Mouse (Mus musculus) frontal cortex, postnatal 10 days (tissue): Measurements from ENCODE around the gene Man1c1.
A peak's percentile ranks its signal among the peaks of the same experiment; 100 is the strongest.

Experiments used
- DNase-seq, 2 experiments: peaks; one replicate each; pipeline ENCODE4 v3.0.0; 2022; ENCODE audit warnings: low spot score in 2 of 2, mixed read lengths in 1 of 2

The Man1c1 gene

DNA sequence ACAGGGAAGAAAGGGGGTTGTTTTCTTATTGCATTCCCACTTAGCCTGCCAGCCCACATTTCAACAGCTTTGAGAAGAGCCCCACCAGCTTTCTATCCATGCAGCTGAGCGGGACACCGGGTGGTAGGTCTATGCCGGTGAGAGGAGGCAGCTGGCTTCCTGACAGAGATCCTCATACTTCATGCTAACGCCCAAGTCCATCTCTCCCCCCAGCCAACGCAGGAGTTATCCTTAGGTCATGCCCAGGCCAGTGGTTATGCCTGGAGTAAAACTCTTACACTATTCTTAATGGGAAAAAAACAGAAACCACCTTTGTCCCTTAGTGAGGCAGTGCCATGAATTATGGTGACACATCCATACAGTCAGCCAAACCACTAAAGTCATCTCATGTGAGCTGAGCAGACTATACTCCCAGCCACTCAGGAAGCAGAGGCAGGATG, 66.0 kb downstream of the Man1c1 start:
- DNase-seq, result no peak

DNA sequence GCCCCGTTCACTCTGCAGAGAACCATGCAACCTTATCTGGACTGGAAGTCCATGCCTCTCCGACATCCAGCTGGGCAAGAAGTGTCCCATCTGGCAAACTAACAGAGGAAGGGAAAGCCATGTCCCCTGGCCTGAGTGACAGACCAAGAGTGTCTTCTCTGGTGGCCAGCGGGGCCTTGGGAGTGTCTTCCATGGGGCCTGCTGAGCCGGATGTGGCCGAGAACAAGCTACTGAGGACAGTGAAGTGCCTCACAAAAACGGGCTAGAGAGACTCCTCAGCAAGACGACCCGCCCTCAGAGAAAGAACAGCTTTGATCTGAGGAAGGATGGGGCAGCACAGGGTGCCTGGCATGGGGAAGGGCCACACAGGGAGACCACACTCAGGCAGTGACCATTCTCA, 67.7 kb downstream of the Man1c1 start:
- DNase-seq, result no peak

DNA sequence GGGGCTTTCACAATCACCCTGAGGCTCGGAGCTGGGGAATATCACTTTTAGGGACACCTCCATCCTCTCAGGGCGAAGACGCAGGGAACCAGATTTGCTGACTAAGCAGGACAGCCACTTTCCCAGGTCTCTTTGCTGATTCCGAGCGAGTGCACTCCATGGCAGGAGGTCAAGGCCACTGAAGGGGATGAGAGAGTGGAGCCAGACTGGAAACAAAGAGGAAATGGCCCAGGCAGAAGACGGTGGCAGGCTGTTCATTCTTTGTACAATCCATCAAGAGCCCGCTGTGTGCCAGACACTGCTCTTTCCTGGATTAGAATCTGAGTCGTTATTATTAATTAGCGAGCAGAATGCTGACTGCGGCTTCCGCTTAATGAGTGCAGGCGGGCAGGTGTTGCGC, 70.1 kb downstream of the Man1c1 start:
- no peak for DNase-seq

DNA sequence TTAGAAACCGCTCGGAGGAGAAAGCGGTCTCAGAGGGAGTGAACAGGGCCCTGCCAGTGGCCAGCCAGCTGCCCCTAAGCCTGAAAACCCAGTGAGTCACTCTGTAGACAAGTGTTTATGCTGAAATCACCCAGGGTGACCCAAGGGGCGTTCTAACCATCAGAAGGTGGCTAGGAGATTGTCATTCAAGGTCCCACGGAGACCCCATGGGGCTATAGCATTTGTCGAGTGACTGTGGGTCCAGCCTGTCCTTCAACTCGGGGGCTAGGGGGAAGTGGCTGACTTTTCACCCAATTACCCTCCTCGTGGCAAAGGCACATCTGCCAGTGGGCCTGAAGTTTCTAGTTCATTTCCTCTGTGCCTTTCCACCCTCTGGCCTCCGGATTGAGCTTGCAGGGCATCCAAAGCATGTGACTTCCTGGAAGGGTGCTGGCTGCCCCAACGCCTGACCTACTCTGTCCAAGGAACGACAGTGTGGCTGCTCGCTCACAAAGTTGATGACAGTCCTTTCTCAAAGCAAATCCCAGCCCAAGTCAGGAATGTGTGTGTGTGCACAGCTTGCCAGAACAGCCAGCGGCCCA, 71.9 kb downstream of the Man1c1 start:
- DNase-seq, result no peak

DNA sequence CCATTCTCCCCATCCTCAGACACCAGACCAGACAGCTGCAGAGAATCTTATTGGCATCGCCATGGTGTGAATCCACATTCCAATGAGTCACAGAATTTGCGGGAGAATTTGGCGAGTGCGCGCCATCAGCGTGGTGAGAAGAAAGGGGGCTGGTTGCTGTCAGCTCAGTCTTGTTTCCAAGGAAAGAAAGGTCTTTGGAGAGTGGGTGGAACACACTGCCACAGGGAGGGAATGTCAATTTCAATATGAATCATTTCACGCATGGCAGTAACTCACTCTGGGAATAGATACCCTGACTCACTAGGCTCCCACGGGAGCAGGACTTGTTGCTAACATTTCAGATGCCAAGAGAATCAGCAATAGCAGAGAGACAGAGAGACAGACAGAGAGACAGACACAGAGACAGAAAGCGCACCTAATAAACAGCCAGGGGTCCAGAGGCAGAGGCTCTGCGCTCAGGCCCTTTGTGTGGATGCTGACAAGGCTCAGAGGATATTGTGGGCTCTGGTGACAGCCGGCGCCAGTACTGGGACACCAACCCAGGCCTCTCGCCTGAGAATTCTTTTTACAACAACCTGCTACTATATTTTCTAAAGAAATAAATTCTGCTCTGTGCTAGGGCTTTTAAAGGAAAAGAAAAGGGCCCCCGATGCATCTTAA, 72.5 kb downstream of the Man1c1 start:
- DNase-seq, result peak; percentile 59 to 67

DNA sequence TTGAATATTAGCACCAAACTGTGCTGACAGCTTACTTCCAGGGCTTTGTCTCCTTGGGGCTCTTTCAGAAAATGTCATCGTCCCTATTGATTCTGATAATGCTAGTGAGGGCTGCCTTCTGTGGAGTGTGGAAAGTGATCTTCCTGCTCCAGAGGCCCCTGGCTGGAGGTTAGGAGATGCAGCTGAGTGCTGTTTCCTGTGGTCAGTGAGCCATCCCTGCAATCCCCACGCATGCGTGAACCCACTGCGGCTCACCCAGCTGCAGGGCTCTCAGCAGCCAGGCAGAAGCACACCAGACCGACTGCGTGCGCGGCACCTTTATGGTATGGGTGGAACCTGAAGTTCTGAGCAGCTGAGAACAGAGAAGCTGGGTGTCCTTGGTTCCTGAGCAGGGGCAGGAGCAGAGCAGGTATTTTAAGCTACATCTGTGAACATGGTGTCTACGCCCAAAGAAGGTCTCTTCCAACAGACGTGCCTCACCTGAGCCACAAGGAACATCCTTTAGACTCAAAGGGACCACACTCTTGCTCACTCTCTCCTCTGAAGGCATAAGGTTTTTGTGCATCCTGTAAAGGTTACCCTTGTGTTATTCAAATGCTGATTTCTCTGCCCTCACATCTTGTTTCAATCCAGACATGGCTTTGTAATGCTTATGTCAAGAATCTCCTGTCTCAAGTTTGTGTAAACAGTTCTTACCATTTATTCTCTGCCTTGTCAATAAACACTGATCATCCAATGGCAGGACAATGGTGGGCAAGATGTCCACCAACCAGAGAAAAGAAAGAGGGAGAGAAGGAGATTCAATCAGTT, 75.3 kb downstream of the Man1c1 start:
- DNase-seq, result no peak

DNA sequence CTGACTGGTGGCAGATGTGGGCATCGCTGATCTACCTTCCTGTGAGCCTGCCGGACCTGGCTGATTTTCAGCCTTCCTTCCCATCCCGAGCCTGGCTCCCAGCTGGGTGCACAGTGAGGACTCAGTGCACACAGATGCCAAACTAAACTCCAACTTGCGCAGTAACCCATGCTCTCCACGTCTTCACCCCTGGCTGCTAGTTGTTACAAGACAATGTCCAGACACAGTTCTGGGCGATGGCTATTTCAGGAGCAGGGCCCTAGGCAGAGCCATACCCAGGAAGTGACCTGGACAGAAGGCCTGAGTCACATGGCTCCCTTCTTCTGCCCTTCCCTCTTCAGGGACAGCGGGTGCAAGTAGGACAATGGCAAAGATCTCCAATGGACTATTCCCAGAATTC, 76.0 kb downstream of the Man1c1 start:
- DNase-seq, result no peak

DNA sequence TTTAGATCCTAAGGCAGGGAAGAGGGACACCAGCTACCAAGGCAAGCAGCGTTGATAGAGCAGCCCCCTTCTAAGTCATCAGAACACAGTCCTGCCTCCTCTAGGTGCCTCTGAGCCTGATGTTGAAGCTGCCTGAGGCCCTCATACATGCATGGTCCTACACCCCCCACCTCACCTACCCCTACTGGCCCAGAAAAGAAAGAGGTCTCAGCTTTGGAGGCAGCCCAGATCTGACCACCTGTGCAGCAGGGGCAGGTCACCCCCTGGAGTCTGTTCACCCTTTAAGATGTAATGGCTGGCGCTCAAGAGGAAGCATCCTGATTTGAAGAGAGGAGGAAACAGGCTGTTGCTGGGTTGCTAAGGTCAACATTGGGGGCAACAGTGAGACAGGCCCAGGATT, 77.2 kb downstream of the Man1c1 start:
- no peak for DNase-seq

DNA sequence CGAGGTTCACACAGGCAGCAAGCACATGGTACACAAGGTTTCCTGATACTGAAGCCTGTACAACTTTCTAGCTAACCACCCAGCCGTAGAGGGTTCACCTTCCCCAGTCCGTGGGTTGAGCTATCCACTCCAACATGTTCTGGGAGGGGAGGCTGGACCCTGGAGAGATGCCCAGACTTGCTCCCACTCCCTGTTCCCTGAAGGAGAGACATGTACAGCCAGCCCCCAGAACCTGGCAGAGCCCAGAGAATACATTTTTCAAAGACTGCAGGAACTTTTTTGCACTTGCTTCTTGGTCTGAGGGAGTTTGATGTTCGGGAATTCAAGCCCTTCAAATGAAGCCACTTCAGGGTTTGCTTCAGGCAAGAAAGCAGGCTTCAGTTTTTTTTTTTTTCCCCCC, 77.7 kb downstream of the Man1c1 start:
- peak in 1 of 2 experiments; percentile 56 for DNase-seq

DNA sequence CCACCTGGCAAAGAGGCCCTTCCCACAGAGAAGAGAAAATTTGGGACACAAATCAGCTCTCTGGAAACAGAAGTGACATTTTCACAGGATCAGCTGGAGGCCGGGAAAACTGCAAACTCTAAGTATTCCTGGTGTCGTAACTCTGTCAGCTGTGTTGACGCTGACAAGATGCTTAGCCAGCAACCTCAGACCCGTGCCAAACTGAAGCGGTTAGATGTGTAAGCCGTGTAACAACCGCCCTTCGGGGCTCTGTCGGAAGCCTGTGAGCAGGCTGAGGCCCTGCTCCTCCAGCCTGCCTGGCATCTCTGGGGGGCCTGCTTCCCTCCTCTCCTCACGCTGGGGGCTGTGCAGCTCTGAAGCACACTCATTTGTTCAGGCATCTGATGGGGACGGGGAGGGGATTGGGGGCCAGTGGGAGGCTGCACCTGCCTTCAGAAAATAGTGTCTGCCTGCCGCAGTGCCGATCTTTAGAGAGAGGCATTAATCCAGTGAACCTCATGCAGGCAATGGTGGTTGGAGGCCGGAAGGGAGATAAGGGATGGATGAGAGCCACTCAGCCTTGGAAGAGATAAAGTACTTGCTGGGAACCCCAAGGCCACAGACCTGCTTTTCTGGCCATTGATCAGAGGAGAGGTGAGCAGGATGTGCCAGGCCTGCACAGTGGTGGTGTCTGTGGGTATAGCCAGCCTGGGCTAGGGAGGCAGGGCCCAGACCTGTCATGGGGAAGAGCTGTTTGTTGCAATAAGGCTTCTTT, 79.8 kb downstream of the Man1c1 start:
- no peak for DNase-seq

DNA sequence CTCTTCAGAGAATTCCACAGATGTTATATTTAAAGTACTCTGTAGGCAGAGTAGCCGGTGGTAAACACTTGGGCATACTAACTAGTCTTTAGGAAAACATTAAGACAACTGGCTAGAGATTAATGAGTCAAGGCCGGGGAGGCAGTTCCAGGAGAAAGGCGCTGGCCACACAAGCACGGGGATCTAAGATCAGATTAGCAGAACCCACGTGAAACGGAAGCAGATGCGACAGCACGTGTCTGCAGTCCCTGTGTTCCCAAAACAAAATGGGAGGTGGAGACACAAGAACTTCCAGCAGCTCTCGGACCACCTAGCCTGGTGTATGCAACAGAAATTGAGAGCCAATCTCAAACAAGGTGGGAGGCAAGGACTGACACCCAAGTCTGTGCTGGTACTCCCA, 82.4 kb downstream of the Man1c1 start:
- no peak for DNase-seq

DNA sequence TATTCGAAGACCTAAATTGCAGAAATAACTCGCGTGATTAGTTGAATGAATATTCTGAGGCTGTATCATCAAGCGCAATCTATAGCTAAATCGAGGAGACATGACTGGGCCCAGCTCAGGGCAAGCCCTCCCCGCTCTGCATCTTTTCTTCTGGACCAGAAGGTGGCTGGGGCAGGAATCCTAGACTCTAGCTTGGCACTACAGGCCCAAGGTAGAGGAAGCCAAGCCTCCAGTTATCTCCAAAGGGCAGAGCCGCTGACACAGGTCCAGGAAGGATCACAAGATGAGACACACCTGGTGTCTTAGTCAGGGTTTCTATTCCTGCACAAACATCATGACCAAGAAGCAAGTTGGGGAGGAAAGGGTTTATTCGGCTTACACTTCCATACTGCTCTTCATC, 83.8 kb downstream of the Man1c1 start:
- no peak for DNase-seq

DNA sequence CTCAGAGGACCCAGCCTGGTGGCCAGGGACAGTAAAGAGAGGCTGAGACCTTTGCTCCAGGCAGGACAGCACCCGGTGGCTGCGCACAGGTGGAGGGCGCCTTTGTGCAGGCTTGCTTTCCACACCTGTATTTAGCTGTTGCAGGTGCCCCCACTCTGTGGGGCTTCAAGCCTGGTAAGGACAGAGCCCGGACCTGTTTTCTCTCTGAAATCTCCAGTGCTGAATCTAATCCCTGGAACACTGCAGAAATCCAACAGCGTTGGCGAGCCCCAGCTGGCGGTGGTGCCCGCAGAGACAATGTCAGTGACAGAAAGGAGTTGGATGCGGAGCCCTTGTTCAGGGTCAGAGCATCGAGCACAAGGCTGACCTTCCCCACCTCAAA, 84.6 kb downstream of the Man1c1 start:
- no peak for DNase-seq

DNA sequence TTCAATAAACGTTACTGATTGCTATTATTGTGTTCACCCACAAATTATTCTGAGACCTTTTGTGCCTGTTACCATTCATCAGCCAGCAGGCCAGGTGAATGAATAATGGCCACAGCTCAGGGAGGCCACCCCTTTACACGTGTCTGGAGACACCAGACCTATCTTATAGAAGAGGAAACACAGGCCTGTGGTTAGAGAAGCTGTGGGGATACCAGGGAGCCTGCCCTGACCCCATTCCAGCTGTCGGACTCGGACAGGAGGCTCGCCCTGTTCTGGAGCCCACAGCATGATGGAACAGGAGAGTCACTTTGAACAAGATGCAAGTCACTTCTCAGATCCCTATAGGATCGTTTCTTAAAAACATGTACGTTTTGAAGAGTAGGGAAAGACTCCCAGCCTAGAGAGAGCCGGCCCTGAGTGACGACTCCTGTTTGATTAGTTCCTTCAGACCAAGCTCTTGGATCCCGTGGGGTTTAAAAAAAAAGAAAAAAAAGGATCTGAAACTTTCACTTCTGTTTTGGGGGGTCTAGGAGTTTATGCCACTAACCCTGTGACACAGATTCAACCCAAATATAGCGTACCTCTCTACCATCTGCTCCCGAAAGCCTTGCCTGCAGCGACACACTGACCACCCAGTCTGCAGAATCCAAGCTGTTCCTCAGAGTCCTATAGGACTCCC, 85.1 kb downstream of the Man1c1 start:
- no peak for DNase-seq

DNA sequence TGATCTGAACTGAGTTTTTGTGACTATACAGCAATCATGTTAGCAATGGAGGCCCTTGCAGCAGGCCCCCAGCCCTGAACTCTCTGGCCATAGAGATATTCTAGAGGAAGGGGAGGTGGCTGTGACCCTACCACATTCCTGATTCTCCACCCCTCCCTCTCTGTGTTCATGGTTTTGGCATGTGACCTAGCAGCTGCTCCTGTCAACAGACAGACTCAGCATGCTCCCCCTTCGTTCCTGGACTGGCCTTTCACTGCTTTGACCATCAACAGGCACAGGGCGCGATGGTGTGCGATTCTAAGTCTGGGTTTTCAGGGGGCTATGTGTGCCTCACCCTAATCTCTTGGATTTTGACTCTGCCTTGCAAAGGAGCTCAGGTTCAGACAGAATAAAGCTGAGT, 86.3 kb downstream of the Man1c1 start:
- no peak for DNase-seq

DNA sequence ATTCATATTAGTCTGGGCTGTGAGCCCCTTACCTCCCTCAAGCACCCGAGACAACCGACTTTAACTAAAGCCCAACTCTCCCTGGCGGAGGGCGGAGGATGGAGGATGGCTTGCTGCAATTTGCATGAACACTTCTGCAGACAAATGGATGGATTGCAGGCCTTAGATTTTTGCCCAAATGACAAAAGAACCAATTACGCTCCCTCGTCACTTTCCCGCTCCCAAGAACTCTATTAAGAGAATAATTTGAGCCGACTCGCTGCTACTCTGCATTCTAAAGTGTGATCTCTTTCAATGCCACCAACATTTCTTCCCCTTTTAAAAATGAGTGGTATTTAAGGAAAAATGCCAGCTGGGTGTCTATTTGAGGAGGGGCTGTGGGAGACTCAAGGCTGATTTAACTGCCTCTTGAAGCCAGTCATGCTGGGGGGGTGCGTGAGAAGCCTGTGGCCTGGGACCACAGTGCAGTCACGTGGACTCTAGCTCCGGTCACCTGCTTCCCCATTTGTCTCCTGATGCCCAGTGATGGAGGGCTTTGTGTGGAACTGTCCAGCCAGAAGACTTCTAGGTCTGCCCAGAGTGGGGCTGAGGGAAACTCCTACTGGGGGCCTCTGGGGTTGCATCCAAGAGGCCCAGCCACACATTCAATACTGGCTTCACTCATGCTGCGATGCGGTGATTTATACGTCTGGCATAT, 88.0 kb downstream of the Man1c1 start:
- no peak for DNase-seq

DNA sequence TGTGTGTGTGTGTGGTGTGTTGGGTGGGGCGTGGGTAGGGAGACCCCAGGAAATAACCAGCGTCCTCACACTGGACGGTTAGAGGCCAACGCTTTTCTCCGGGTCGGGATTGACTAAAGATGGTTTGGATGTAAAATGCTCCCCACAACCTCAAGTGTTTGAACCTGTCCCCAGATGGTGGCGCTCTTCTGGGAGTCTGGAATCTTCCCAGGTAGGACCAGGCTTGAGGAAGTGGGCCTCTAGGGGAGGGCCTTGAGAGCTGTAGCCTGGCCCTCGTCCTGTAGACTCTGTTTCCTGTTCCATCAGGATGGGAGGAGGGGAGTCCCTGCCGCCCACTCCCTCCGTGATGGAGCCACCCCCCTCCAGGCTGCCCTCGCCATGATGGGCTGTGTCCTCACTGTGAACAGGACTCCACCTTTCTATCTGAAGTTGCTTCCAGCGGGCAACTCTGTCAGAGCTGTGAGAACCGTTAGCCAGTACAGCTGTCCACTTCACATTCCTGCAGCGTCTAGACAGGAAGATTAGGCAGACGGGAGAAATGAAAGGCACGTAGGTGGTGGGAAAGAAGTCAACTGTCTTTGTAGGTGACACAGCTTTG, 91.9 kb downstream of the Man1c1 start:
- no peak for DNase-seq

DNA sequence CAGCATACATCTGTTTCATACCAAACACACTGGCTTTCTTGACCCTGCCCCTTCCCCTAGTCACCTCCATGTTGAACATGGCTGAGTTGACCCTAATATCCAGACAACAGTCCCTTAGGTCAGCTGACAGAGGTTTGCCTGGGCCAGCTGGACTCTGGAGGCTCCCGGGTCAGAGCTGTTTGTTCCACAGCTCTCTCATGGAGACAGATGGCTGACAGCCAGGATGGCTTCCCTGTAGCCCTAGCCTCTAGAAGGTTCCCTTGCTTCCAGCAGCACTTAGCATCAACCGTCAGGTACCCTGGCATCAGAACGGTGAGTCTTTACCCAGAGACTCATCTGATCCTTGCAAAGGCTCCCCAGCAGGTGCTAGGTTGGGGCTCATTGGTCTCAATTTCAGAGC, 93.5 kb downstream of the Man1c1 start:
- no peak for DNase-seq

DNA sequence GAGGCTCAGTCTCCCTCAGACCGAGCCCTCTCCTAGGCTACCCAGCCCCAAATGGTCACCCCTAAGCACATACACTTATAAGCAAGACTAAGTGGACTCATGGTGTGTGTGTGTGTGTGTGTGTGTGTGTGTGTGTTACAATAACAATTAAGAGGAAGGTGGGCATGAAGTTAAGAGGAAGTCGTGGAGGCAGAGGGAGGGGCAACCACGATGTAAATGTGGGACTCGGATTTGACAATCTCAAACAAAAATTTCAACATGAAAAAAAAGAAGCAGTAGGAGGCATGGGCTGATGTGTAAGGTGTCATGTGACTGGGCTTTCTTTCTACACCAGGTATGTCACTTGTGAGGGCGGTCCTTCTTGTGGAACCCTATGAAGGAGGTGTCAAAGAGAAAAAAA, 96.4 kb downstream of the Man1c1 start:
- DNase-seq, result no peak

DNA sequence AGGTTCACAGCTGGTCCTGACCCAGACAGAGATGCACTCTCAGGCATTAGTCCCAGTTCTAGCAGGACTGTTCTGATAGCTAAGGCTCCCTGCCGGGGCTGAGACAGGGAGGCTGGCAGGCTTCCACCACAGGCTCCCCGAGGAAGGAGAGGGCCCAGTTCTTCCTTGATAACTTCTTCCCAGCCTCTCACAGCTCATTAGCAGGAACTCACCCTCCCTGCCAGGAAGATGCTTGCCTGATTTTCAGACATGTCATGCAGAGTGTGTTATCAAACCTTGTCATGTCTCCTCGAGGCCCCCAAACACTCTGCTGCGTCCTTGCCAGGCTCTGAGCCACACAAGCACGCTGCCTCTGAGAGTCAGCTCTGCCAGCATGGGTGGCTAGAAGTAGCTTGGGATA, 98.0 kb downstream of the Man1c1 start:
- no peak for DNase-seq

DNA sequence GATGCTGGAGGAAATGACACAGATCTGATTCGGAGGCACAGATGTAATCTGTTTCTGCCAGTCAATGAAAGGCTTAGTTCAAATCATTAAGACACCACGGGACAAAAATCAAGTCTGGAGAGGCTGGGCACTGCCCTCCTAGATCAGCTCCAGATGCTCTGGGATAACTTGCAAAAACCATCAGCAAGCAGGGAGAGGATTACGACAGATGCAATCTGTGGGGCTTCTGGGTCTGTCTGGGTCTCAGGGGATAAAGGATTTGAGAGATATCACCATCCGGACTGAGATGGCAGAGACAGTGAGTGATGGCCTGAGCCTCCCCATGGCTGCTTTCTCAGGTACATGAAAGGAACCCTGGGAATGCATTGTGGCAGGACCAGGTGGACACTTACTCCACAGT, 99.6 kb downstream of the Man1c1 start:
- no peak for DNase-seq
